In the genomic region with DNA sequence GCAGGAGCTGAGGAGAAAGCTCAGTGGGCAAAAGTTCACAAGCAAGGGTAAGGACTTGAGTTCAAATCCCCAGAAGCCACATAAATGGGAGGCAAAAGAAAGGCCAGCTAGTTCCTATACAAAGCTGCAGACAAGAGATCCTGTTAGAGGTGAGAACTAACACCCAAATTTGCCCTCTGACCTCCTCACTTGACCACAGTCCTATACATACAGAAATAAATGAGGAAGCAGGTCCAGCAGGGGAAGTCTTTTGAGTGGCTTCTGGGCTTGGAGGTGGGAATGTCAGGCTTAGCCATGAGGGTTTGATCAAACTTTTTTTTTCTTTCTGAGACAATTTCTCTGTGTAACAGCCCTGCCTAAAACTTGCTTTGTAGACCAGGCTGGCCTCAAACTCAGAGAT, we compare ENCODE assay signal across 10 mouse cellular contexts.
"Had no signal": no experiment of that assay in that cellular context is flagged by ENCODE, and none has a peak within 500 bp of the region (broad histone marks: within the 10 kb centered on the region; RNA-seq: fewer than 3 reads in every experiment).

No protein-coding gene starts in this region.

- ATAC-seq: midbrain, embryonic 16.5 days had no signal

- DNase-seq: lung, adult 18-20 months; lung, embryonic 14.5 days; lung, postnatal 10 days; lung, postnatal 4 days; midbrain, embryonic 14.5 days; right cerebral cortex, postnatal 14 days; thymus, adult 2 months; thymus, postnatal 25 days; thymus, postnatal 4 days had no signal
